Mouse (Mus musculus) G1E (cell line): ENCODE data around the gene Sec13.

Source experiments
- CTCF ChIP-seq: IDR thresholded peaks from 2 replicates; pipeline ENCODE4 v1.5.1; 2012; ENCODE audit warnings: low read depth, low read length, inconsistent platforms, mixed read lengths
- GATA1 ChIP-seq: IDR thresholded peaks from 2 replicates; pipeline ENCODE4 v1.6.1; 2012; ENCODE audit warnings: borderline replicate concordance, low read length, inconsistent platforms, mixed read lengths
- POLR2AphosphoS5 ChIP-seq: IDR thresholded peaks from 2 replicates; pipeline ENCODE4 v1.6.1; 2012; ENCODE audit warnings: low read depth, low read length, inconsistent platforms; ENCODE audit not compliant: insufficient replicate concordance

- TF ChIP-seq CTCF, result no peak
- no peak for TF ChIP-seq GATA1
- no peak for TF ChIP-seq POLR2AphosphoS5
Measured at GRCm38 (mm10) chr6:113696582-113697221, 43.8 kb downstream of the Sec13 start, which contains the start of gene Tatdn2.
